Mouse (Mus musculus) cerebellum, adult 8-10 months (tissue): ENCODE results near the gene Myadm.

Experiments
- DNase-seq: peaks from one replicate; pipeline ENCODE4 v3.0.0; 2022

The Myadm gene

GRCm38 (mm10) chr7:3327961-3328360 lies 39.1 kb downstream of the Myadm start:
- no peak for DNase-seq

DNA sequence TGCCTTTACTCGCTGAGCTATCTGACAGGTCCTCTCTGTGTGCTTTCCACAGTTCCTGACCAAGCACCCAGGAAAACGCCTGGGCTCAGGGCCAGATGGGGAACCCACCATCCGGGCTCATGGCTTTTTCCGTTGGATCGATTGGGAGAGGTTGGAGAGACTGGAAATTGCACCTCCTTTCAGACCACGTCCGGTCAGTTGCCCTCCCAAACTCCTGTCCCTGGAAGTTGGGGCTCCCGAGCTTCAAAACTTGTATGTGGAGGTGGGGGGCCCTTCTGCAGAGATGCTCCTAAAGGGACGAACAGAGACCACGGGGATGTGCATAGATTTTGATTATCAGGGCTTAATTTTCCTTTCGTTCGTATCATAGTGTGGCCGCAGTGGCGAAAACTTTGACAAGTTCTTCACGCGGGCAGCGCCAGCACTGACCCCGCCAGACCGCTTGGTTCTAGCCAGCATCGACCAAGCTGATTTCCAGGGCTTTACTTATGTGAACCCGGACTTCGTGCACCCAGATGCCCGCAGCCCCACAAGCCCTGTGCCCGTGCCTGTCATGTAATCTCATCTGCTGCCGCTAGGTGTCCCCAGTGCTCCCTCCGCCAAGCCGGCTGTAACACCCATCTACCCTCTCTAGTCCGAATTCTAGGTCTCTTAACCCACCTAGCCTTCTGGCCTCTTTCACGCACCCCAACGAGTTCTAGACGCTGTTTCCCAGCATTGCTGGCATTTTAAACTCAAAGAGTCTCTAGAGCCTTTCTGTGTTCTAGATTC lies 41.1 kb downstream of the Myadm start:
- DNase-seq = peak; percentile 87

GRCm38 (mm10) chr7:3331171-3331570 lies 42.3 kb downstream of the Myadm start:
- DNase-seq = no peak

DNA sequence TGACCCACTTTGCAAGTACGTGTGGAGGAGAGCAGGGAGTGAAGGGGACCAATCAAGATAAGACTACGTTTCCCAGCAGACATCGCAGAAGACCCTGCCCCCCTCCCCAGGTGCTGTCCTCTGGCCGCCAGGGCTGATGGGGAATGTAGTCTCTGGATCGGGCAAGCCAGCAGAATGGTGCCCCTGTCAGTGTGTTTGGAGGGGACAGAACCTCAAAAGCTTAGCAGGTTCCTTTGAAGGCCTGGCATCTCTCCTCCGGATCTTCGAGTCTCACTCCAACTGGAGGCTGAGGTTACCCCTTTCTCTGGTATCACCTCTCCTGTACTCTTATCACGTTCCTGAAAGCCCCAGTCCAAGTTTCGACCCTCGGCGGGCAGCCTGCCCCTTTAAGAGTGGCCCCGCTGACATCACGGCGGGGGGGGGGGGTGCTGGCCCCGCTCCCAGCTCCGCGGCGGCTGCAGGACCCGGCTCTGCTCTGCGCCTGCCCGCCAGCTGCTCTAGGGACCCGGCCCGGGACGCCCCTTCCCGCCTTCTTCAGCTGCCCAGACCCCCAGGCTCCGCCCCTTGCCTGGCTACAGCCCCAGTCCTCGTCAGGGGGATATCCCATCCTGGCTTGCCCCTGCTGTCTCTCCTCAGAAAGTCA lies 42.8 kb downstream of the Myadm start:
- DNase-seq = peak; percentile 82

GRCm38 (mm10) chr7:3332224-3332615 lies 43.3 kb downstream of the Myadm start:
- no peak for DNase-seq

DNA sequence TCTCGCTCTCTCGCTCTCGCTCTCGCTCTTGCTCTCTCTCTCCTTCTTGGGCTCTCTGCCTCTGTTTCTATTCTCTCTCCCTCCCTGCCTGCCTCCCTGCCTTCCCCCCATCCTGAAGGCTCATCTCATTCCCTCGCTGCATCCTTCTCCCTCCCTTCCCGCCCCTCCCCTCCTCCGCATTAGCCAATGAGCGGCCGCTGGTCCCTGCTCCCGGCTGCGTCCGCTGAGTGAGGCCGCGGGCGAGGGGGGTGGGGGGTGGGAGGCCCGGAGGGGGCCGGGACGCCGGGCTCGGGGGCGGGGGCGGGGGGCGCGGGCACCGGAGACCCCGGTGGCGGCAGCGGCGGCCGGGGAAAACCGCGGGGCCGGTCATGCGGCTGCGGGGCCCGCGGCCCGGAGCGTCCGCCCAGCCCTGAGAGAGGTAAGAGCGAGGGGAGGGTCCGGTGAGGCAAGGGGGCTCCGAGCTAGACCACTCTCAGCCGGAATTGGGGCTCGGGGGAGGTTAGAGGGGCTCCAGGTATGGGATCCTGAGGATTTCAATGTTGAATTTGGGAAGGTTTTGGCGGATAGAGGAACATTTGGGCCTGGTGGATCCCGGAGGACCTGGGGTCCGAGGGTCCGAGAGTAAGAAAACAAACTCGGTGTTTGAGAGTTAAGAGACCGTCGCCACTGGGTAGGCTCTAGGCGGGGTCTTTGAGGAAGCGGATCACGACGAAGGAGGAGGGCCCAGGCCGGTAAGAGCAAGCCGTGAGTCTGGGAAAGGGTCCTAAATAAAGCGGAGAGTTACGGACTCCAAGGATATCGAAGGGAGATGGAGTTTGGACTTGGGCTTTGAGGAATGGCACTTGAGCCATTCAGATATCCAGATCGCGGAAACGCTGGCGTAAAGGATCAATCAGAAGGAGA lies 44.0 kb downstream of the Myadm start, which contains the start of gene Cacng7:
Cacng7 (plus strand) TSS at position 337 of the 903 bp plus-strand sequence.
- peak; percentile 60 for DNase-seq

DNA sequence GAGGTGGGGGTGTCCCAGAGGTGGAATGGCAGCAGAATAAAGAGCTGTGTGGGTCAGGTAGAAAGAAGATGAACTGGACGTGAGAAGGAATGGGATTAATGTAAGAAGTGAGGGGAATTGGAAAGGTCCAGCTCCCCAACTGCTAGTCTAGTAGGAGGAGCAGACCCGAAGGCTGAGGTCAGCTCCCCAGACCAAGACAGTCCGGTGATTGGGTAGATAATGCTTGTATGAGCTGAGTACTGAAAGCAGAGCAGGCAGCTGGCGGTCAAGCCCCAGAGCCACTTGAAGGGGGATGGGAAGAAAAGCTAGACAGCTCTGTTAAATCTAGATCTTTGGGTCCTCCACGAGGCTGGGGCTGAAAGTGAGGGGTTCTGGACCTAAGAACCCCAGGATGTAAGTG lies 44.7 kb downstream of the Myadm start:
- DNase-seq = peak; percentile 38

GRCm38 (mm10) chr7:3336412-3336811 lies 47.5 kb downstream of the Myadm start:
- no peak for DNase-seq

DNA sequence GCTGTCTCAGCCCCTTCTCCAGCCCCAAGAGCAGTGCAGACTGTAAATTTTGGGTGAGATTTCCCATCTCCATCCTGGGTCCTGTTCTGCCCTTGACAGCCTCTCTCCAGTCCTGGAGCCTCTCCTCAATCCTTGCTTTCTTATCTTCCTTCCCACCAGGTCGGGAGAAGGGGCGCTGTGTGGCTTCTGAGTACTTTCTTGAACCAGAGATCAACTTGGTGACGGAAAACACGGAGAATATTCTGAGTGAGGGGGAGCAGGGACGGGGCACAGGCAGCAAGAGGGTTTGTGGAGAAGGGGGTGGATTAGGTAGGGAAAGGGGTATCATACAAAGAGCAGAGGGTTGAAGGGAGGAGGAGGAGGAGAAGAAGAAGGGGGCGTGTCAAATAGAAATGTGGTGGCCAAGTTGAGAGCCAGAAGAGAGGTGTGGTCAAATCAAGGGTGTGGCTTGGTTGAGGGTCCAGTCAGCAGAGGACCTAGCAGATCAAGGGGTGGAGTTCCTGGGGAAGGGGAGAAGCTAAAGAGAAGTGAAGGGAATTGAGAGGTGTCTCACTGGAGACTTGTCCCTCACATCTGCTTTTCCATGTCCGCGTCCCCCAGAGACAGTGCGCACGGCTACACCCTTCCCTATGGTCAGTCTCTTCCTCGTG lies 49.5 kb downstream of the Myadm start:
- no peak for DNase-seq

GRCm38 (mm10) chr7:3339010-3339409 lies 50.1 kb downstream of the Myadm start:
- DNase-seq = no peak

DNA sequence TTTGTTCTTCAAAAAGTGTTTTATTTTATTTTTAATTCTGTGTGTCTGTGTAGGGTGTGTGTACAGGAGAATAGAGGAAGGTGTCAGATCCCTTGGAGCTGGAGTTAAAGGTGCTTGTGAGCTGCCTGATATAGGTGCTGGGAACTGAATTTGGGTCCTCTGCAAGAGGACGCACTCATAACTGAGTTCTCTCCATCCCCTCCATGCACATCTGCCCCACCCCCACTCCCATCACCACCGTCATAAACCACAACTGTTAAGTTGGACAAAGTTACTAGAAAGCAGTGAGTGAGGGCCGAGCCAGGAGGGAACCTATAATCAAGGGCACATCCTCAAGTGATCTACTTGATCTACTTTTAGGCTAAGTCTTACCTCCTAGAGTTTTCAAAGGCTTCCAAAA lies 55.0 kb downstream of the Myadm start:
- DNase-seq = no peak

GRCm38 (mm10) chr7:3345301-3345700 lies 56.4 kb downstream of the Myadm start:
- DNase-seq = no peak

DNA sequence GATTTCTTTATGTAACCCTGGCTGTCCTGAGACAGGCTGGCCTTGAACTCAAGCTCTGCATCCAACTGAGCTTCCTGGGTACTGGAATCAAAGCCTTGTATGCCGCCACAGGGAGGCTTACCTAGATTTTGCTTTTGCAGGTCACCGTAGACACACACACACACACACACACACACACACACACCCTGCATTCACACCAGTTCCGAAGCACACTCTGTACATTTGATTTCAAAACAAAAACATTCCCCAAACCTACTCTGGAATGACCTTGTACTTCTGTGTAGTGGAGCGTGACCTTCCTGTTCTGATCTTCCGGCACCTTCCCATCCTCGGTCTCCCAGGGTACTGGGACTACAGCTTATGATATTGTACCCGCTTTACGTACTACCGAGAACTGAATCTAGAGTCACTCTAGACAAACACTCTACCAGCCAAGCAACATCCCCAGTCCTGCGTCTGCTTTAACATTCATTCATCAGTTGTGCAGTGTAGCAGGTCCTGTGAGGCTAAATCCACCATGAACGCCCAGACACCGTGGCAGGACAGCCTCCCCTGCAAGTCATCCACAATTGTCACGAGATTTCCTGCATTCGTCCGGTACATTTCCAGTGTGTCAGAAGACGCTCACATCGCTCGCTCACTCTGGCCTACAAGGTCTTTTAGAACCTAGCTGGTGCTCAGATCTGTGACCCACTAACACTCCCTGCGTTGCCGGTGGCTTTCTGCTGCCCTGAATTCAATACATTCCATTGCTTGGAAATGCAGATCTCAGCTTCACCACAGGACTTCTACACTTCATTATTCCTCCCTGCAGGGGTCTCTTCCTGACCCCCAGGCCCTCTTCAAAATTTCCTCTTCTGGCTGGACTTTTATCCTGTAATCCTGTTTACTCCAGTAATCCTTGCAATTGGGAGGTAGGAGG lies 58.7 kb downstream of the Myadm start:
- DNase-seq = no peak

DNA sequence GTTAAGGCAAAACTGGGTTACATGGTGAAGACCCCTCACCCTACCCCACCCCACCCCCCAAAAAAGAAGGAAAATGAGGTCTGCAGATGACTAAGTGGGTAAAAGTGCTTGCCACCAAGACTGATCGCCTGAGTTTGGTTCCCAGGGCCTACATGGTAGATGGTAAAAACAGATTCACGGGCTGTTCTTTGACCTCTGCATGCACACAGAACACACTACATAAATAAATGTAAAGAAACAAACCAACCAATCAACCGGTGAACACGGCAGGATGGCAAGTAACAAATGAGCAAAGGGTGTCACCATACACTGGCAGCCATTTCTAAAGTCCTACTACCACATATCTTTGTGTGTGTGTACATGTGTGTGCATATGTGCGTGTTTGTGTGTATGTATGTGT lies 59.4 kb downstream of the Myadm start:
- no peak for DNase-seq

- no peak for DNase-seq
Observed at GRCm38 (mm10) chr7:3349775-3350174, 60.9 kb downstream of the Myadm start.
